In the genomic region with DNA sequence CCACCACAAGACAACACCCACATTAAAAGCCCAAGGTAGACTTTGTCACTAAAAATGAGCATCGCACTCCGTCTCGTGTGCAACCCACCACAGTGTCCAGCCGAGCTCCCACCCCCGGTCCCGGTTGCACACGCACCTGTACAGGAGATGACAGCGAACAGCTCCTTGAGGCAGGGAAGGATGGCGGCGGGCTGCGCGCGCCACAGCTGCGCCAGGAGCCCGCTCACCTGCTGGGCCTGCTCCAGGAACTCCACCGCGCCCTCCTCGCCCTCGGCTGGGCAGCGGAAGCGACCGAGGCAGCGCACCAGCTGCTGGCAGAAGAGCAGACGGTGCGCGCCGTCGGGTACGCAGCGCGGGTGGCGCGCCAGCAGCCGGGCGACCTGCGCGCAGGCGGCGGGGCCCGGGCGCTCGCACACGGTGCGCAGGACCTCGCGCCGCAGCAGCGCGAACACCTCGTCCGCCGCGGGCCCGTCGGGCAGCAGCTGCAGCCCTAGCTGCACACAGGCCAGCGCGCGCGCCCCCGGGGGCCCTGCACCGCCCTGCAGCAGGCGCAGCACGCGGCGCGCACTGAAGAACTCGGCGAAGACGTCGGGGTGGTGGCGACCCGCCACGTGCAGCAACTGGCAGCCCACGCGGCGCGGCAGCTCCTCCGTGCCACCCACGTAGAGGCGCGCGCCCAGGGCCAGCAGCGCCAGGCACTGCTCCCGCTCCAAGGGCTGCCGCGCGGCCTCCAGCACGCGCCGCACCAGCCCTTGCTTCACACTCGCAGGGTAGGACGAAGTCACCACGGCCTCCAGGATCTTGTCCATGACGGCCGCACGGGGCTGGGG, we compare ENCODE assay signal across 9 mouse cellular contexts. TPM values are rescaled to one million over a fixed set of nuclear protein-coding genes. Genes with fewer than 3 reads are reported as not detected.
DNase-seq lines count a peak whose midpoint lies in the region; ATAC-seq and TF ChIP-seq lines count a peak whose summit lies in the region.
"Had no signal": no experiment of that assay in that cellular context is flagged by ENCODE, and none has a peak within 500 bp of the region (broad histone marks: within the 10 kb centered on the region; RNA-seq: fewer than 3 reads in every experiment).

No protein-coding gene starts in this region.

- ATAC-seq in heart, embryonic 12.5 days (ENCODE audit: insufficient number of reproducible peaks, low FRiP score): peak; percentile 40; the same call in 1 of the 2 replicates
- ATAC-seq in forebrain, embryonic 14.5 days: peak; percentile 65
- ATAC-seq in limb, embryonic 12.5 days (ENCODE audit: insufficient number of reproducible peaks, insufficient read depth, low FRiP score, low TSS enrichment, low read depth): peak; percentile 35; the same call in 1 of the 2 replicates

- peaks cover 48% of the 10 kb centered on the region for H3K27me3 ChIP-seq in heart, embryonic 12.5 days (replicated peaks)
- H3K27me3 ChIP-seq in forebrain, embryonic 14.5 days (replicated peaks; ENCODE audit: control insufficient read depth, insufficient read depth, low read length): peaks cover 25% of the 10 kb centered on the region
- peaks cover 44% of the 10 kb centered on the region for H3K27me3 ChIP-seq in limb, embryonic 12.5 days
- H3K27me3 ChIP-seq in heart, adult 2 months (ENCODE audit: control insufficient read depth, insufficient read depth, low read length): peaks cover 4% of the 10 kb centered on the region; the same call in 1 of the 2 replicates

- no peaks in the 10 kb centered on the region for H3K79me2 ChIP-seq in heart, adult 2 months (replicated peaks; ENCODE audit: control insufficient read depth, insufficient read depth, low read length)

- 11% methylated on average over 89 of the region's 96 CpGs for WGBS in heart, embryonic 12.5 days
- 14% methylated on average over 92 of the region's 96 CpGs for WGBS in forebrain, embryonic 14.5 days
- 14% methylated on average over 78 of the region's 96 CpGs for WGBS in limb, embryonic 12.5 days
- WGBS in heart, adult 2 months: 24% methylated on average over 96 of the region's 96 CpGs

- TF ChIP-seq POLR2A in heart, adult 2 months (IDR thresholded peaks at IDR 0.05; ENCODE audit: insufficient read depth, low read depth, low read length): no peak

- H3K9me3 ChIP-seq in heart, embryonic 12.5 days (replicated peaks): no peaks in the 10 kb centered on the region; the same call in 1 of the 2 replicates
- H3K9me3 ChIP-seq in forebrain, embryonic 14.5 days (replicated peaks; ENCODE audit: control insufficient read depth, low read length): no peaks in the 10 kb centered on the region
- H3K9me3 ChIP-seq in limb, embryonic 12.5 days: no peaks in the 10 kb centered on the region

- H3K4me2 ChIP-seq in heart, embryonic 12.5 days: peak overlapping the region; percentile 84
- peak overlapping the region; percentile 48 for H3K4me2 ChIP-seq in forebrain, embryonic 14.5 days (ENCODE audit: low read length)
- peak overlapping the region; percentile 69 for H3K4me2 ChIP-seq in limb, embryonic 12.5 days

- H3K4me3 ChIP-seq in heart, embryonic 12.5 days: peak overlapping the region; percentile 50
- peak overlapping the region; percentile 25 for H3K4me3 ChIP-seq in forebrain, embryonic 14.5 days (ENCODE audit: low read depth, low read length)
- H3K4me3 ChIP-seq in limb, embryonic 12.5 days (replicated peaks): peak overlapping the region; percentile 43
- H3K4me3 ChIP-seq in heart, adult 2 months: no peak overlapping the region

- H3K36me3 ChIP-seq in heart, embryonic 12.5 days: 0 out of 2 replicates have a peak, but pooled peaks cover 10% of the 10 kb centered on the region
- peaks cover 5% of the 10 kb centered on the region; the same call in 1 of the 2 replicates for H3K36me3 ChIP-seq in forebrain, embryonic 14.5 days (ENCODE audit: control insufficient read depth, insufficient read depth, low read length)
- H3K36me3 ChIP-seq in limb, embryonic 12.5 days: peaks cover 3% of the 10 kb centered on the region; the same call in 1 of the 2 replicates
- no peaks in the 10 kb centered on the region for H3K36me3 ChIP-seq in heart, adult 2 months (ENCODE audit: control insufficient read depth, insufficient read depth, low read length)
- H3K36me3 ChIP-seq: G1E had no signal

- DNase-seq in heart, adult 8-10 months (ENCODE audit: low spot score): no peak
- DNase-seq in ES-CJ7 (ENCODE audit: low read depth, low spot score) (peak; percentile 37), MN1 (ENCODE audit: low spot score) (no peak)
- peak; percentile 37 for DNase-seq in forebrain, embryonic 14.5 days (ENCODE audit: low spot score)
- DNase-seq in right cerebral cortex, adult 2 months (ENCODE audit: low spot score in 2 of 2): peak; percentile 46 to 56
- DNase-seq in heart, adult 2 months: no peak

- peaks cover 8% of the 10 kb centered on the region for H3K4me1 ChIP-seq in heart, embryonic 12.5 days (replicated peaks)
- H3K4me1 ChIP-seq in forebrain, embryonic 14.5 days (ENCODE audit: control insufficient read depth, insufficient read depth, low read length): no peaks in the 10 kb centered on the region
- H3K4me1 ChIP-seq in limb, embryonic 12.5 days (replicated peaks): peaks cover 8% of the 10 kb centered on the region
- no peaks in the 10 kb centered on the region for H3K4me1 ChIP-seq in heart, adult 2 months (ENCODE audit: control insufficient read depth, insufficient read depth, low read length)

- TF ChIP-seq EP300 in heart, adult 2 months (IDR thresholded peaks at IDR 0.05; ENCODE audit: insufficient read depth, low read depth, low read length): no peak

- intact Hi-C loops in heart, adult 2 months (cut with DNase I): no loop called here

- TF ChIP-seq CTCF in heart, adult 2 months (IDR thresholded peaks at IDR 0.05): no peak

- H3K27ac ChIP-seq in heart, embryonic 12.5 days (ENCODE audit: poor library complexity, severe bottlenecking): no peak overlapping the region
- no peak overlapping the region for H3K27ac ChIP-seq in forebrain, embryonic 14.5 days (ENCODE audit: low read depth, low read length)
- H3K27ac ChIP-seq in limb, embryonic 12.5 days: no peak overlapping the region
- H3K27ac ChIP-seq in heart, adult 2 months: no peak overlapping the region

- peak overlapping the region; percentile 17; the same call in 1 of the 2 replicates for H3K9ac ChIP-seq in heart, embryonic 12.5 days
- H3K9ac ChIP-seq in forebrain, embryonic 14.5 days (ENCODE audit: low read length): peak overlapping the region; percentile 32; the same call in 1 of the 2 replicates
- H3K9ac ChIP-seq in limb, embryonic 12.5 days (replicated peaks): peak overlapping the region; percentile 40
- no peak overlapping the region for H3K9ac ChIP-seq in heart, adult 2 months (ENCODE audit: low read depth, low read length)

RNA-seq across cellular contexts. Expression of a gene that starts 6.4 kb away (rescaled TPM):
- polyA plus RNA-seq in heart, embryonic 12.5 days (2016; fragmentation: Nextera tagmentation; extraction: Ambion mirVana): 1.4 and 1.8 TPM in 2 replicates
- total RNA-seq in heart, adult 8-10 months (2022): 1 to 10 TPM in 2 of 4 experiments, under 1 TPM in 2; 0.72 to 1.0 (median 0.86) TPM
- 4.0 and 4.1 TPM in 2 replicates for polyA plus RNA-seq in forebrain, embryonic 14.5 days (2014; fragmentation: Nextera tagmentation; extraction: Ambion mirVana)
- polyA plus RNA-seq in limb, embryonic 12.5 days (2016; fragmentation: Nextera tagmentation; extraction: Ambion mirVana): 2.8 and 2.9 TPM in 2 replicates
- 1 to 10 TPM in 1 of 2 experiments, under 1 TPM in 1; 0.84 to 1.0 TPM for total RNA-seq in heart, adult 2 months (2021)
- polyA plus RNA-seq in heart, adult 2 months (2012; rRNA removed): 2.5 and 2.8 TPM in 2 replicates

RNA-seq across cellular contexts. Expression of a gene that starts 6.8 kb away (rescaled TPM):
- 4.0 and 4.9 TPM in 2 replicates for polyA plus RNA-seq in heart, embryonic 12.5 days (2016; fragmentation: Nextera tagmentation; extraction: Ambion mirVana)
- 1 to 10 TPM; 3.0 to 5.0 (median 3.8) TPM for total RNA-seq in heart, adult 8-10 months (2022)
- 7.5 and 7.9 TPM in 2 replicates for polyA plus RNA-seq in forebrain, embryonic 14.5 days (2014; fragmentation: Nextera tagmentation; extraction: Ambion mirVana)
- 3.6 and 4.7 TPM in 2 replicates for polyA plus RNA-seq in limb, embryonic 12.5 days (2016; fragmentation: Nextera tagmentation; extraction: Ambion mirVana)
- 1 to 10 TPM; 3.7 to 4.1 TPM for total RNA-seq in heart, adult 2 months (2021)
- 3.6 and 6.3 TPM in 2 replicates for polyA plus RNA-seq in heart, adult 2 months (2012; rRNA removed)

RNA-seq across cellular contexts. Expression of a gene that starts 46.0 kb away (rescaled TPM):
- polyA plus RNA-seq in heart, embryonic 12.5 days (2016; fragmentation: Nextera tagmentation; extraction: Ambion mirVana): 35.0 and 38.7 TPM in 2 replicates
- total RNA-seq in heart, adult 8-10 months (2022): 1 to 10 TPM; 4.8 to 5.3 (median 4.9) TPM
- 15.3 and 18.7 TPM in 2 replicates for polyA plus RNA-seq in forebrain, embryonic 14.5 days (2014; fragmentation: Nextera tagmentation; extraction: Ambion mirVana)
- 35.9 and 38.7 TPM in 2 replicates for polyA plus RNA-seq in limb, embryonic 12.5 days (2016; fragmentation: Nextera tagmentation; extraction: Ambion mirVana)
- total RNA-seq in heart, adult 2 months (2021): 1 to 10 TPM; 4.3 to 5.2 TPM
- polyA plus RNA-seq in heart, adult 2 months (2012; rRNA removed): 7.3 and 9.9 TPM in 2 replicates

Comparison
In these comparisons a context has a peak if more than half of its experiments do, and no peak if none do; other contexts are left out.
1. DNase-seq: peak in ES-CJ7 (single experiment), forebrain, embryonic 14.5 days (single experiment) and right cerebral cortex, adult 2 months (2 of 2); none in heart, adult 8-10 months (single experiment), MN1 (single experiment) and heart, adult 2 months (0 of 2).
2. Peak in every context shown above with its lines, with median percentiles within 50 percentile points of each other: ATAC-seq and H3K4me2 ChIP-seq.